Mouse (Mus musculus): ENCODE results near the gene Mlxipl.

The Mlxipl gene

DNA sequence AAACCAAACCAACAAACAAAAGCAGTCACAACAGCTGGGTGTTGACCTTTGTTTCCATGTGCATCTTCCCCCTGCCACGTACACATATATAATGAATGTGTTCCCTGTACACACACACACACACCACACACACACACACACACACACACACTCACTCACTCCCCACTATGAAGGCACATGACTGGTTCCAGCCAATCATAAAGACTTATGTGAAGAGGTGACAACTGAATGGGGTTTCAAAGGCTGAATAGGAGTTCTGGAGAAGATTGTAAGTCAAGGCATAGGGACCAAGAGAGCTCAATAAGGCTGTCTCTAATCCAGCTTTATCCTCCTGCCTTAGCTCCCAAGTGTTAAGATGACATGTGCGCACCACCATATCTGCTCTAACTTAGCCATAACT is 10.1 kb upstream of the Mlxipl start:
- DNase-seq (ENCODE audit: low spot score), result no peak

- no peak for DNase-seq (ENCODE audit: low spot score)
Measured at GRCm38 (mm10) chr5:135080539-135080938, 9.2 kb upstream of the Mlxipl start.

DNA sequence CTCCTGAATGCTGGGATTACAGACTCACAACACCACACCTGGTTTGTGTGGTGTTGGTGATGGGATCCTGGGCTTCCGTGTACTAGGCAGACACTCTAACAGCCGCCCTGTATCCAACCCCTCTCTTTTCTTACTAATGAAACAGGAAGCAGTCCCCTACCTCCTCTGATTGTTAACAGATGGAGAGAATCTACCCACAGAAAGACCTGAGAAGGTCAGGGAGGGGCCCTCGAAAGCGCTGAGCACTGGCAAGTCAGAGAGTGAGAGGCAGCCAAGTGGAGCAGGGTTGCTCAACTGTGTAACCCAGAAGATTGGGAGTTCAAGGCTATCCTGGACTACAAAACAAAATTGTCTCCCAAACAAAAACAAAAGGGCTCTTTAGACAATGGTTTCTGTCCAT is 2.8 kb upstream of the Mlxipl start:
- no peak for DNase-seq (ENCODE audit: low spot score)

DNA sequence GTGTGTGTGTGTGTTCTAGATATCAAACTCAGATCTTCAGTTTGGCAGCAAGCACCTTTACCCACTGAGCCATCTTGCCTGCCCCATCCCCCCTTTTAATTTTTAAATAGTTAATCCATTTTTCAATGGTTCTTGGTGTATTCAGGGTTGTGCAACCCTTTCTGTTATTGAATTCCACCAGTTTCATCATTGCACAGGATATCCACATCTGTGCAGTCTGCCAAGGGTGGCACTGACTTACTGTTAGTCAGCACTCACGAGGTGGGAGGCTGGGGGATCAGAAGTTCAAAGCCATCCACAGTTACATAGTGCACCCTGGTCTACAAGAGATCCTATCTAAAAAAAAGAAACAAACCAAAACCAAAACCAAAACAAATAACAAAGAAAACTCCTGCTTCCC is 11.3 kb downstream of the Mlxipl start:
- DNase-seq (ENCODE audit: low spot score), result peak; percentile 76

GRCm38 (mm10) chr5:135103999-135104660 is 14.4 kb downstream of the Mlxipl start:
- no peak for DNase-seq (ENCODE audit: low spot score)

DNA sequence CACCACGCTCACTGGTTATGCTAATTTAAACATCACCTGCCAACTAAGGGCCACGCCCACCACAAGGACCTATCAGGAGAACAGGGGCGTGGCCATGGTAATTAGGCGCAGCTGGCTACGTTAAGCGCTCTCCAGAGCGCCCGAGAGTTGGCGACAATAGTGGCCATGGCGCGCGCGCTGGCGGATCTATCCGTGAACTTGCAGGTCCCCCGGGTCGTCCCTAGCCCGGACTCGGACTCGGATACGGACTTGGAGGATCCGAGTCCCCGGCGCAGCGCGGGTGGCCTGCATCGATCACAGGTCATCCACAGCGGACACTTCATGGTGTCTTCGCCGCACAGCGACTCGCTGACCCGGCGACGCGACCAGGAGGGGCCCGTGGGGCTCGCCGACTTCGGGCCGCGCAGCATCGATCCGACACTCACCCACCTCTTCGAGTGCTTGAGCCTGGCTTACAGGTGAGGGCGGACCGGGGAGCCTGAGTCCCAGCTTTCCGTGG is 17.1 kb downstream of the Mlxipl start:
- no peak for DNase-seq (ENCODE audit: low spot score)

GRCm38 (mm10) chr5:135107521-135108501 is 18.1 kb downstream of the Mlxipl start:
- peak; percentile 76 for DNase-seq (ENCODE audit: low spot score)

DNA sequence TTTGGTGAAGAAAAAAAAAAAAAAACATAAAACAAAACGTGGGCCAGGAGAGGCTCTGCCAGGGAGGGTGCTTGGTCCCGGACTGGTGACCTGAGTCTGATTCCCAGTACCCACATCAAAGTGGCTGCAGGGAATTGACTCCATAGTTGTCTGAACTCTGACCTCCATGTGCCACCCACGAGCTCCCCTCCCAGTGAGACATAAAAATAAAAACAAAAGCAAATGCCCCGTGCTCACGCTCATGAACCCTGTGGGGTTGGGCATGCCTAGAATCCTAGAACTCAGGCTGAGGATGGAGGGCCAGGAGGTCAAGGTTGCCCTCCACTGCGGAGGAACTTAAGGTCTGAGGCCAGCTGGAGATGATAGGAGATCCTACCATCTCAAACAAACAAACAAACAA is 19.3 kb downstream of the Mlxipl start:
- DNase-seq (ENCODE audit: low spot score), result no peak

GRCm38 (mm10) chr5:135109426-135109825 is 19.7 kb downstream of the Mlxipl start:
- DNase-seq (ENCODE audit: low spot score), result peak; percentile 40

DNA sequence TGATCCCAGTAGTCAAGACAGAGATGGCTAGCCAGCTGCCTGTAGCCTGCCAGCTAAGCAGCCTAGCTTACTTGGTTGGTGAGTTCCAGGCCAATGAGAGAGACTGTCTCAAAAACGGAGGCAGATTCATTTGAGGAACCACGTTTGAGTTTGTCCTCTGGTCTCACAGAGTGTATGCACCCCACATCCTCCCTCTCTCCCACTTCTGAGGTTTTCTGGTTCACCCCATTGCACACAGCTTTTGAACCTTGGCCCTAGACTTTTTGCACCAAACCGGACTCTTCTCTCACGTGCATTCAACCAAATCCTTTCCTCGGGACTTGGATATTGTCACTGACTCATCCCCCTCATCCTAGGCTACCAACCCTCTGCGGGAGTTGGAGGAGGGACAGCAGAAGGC is 20.3 kb downstream of the Mlxipl start:
- no peak for DNase-seq (ENCODE audit: low spot score)

DNA sequence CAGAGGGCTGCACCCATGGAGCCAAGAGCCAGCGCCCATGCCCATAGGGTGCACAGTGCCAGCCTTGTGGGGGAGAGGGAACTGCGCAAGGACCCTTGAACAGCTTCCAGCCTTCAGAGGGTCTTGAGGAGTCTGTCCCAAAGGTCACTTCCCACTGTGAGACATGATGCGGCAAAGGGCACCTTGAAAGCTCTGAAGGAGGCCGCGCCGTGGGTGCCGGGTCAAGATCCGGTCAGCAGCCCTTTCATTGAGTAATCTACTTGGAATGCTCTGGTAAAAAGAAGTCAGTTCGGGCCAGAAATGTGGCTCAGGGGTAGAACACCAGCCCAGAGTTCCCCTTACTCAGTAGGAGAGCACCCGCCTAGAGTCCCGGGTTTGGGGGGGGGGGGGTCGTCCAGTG is 24.1 kb downstream of the Mlxipl start:
- DNase-seq (ENCODE audit: low spot score), result no peak

DNA sequence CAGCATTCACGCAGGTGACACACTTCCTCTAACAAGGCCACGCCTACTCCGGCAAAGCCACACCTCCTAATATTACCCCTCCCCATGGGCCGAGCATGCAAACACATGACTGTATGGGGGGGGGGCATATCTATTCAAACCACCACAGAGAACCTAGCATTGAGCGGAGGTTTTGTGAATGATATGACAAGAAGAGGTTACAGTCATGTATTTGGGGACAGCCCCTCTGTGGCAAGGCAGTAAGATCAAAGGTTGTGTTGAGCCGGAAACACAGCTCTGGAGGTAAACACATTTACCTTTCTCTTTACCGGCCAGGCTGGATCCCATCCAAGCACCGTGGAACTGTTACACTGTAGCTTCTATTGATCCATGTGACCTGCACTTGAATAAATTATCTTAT is 25.6 kb downstream of the Mlxipl start:
- DNase-seq (ENCODE audit: low spot score), result no peak

- peak; percentile 92 for DNase-seq (ENCODE audit: low spot score)
Measured at GRCm38 (mm10) chr5:135118589-135119081, 28.9 kb downstream of the Mlxipl start.

GRCm38 (mm10) chr5:135120753-135121152 is 31.1 kb downstream of the Mlxipl start:
- DNase-seq (ENCODE audit: low spot score), result no peak

DNA sequence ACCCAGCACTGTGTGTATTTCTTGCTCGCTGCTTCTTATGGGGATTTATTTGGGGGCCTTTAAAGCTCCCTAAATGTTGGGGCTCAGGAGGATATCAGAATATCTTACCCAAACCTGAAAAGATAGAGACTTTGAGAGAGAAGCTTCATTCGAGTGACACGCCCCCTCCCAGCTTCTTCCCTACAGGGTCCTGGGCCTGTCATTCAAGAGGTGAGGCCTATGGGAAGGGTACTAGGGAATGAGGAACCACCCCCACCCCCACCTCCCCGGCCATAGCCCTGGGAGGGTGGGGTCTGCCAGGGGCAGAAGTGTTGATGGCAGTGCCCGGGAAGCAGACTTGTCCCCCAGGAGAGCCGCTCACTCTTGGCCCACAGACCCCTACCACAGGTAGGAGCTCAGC is 36.4 kb downstream of the Mlxipl start:
- DNase-seq (ENCODE audit: low spot score), result no peak

GRCm38 (mm10) chr5:135127669-135128068 is 38.0 kb downstream of the Mlxipl start:
- DNase-seq (ENCODE audit: low spot score), result no peak

GRCm38 (mm10) chr5:135129747-135130146 is 40.1 kb downstream of the Mlxipl start:
- DNase-seq (ENCODE audit: low spot score), result no peak

DNA sequence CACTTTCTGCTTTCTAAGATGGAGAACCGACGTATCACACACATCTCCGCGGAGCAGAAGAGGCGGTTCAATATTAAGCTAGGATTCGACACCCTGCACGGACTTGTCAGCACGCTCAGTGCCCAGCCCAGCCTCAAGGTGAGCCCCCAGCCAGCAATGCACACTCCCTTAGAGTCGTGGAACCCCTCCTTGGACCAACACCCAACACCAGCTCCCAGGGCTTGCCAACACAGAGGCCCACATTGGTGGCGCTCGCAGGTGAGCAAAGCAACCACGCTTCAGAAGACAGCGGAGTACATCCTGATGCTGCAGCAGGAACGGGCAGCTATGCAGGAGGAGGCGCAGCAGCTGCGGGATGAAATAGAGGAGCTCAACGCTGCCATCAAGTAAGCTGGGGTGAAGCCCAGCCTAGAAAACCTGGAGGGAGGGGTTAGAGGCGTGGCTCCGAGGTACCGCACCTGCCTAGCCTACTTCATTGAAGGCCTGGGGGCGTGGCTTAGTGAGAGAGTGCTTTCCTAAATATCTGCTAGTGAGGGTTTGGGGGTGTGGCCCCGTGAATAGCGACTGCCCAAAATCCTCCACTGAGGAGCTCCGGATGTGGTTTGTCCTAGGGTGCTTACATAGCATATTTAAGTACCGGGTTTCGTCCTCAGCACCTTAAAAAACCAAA is 44.2 kb downstream of the Mlxipl start:
- DNase-seq (ENCODE audit: low spot score), result no peak

GRCm38 (mm10) chr5:135134534-135134933 is 44.8 kb downstream of the Mlxipl start:
- DNase-seq (ENCODE audit: low spot score), result no peak

GRCm38 (mm10) chr5:135139881-135140280 is 50.2 kb downstream of the Mlxipl start:
- DNase-seq (ENCODE audit: low spot score), result no peak

DNA sequence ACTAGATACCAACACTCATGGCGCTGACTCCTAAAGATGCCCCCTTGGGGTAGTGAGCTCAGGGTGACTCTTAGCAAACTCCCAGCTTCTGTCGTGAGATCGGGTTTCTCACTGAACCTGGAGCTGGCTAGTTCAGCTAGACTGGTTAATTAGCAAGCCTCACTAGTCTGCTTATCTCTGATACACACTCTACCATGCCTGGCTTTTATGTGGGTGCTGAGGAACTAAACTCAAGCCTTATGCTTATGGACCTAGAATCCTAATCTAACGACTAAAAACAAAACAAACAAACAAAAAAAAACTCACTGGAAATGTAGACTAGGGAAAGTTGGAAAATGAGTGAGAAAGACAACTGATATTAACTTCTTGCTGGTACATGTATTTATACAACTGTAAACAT is 54.8 kb downstream of the Mlxipl start:
- no peak for DNase-seq (ENCODE audit: low spot score)

- DNase-seq (ENCODE audit: low spot score), result no peak
Measured at GRCm38 (mm10) chr5:135145532-135145931, 55.8 kb downstream of the Mlxipl start.
